Mouse (Mus musculus) monocyte, adult 59 days (primary cell): ENCODE results near the gene Aass. TPM values are rescaled to one million over a fixed set of nuclear protein-coding genes. Genes with fewer than 3 reads are reported as not detected.

Experiments
- total RNA-seq, 2 experiments: library from RNA; stranded (reverse); gene quantifications; one replicate each; pipeline ENCODE4 v1.2.4; 2023

Aass gene
- total RNA-seq: not detected

DNA sequence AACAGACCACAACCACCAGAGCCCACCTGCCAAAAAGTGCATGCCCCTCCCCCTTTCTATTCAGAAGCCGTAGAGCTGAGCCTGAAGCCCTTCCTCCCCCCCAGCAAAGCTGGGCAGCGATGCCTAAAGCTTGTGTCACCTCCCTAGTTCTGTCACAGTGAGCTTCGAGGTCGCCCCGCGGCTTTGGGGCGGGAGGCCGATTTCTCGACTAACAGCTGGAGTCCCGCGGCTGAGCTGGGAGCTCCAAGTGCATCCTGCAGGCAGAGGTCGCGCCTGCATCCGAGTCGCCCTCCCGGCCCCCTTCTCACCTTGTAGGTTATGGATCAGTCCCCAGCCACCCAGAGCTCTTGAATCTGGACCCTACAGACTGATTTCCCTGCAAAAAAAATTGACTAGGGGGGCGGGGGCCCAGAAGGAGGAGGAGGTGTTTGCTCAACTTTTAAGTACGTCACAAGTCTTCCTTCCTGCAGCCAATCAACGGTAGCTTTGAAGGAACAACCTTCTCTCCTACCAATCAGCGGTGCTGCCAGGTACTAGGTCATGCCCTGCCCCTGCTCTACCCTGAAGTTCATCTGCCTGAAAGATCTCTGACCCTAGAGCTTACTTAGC lies at the start of gene Aass:
TSS of gene Aass (minus strand) at position 414 of the 609 bp plus-strand sequence.

Other genes starting within 250 kb of the Aass start
- not detected for gene Fezf1, start 115.4 kb upstream of the Aass start, total RNA-seq